Mouse (Mus musculus): Measurements from ENCODE around the gene Arfip1. TPM values are rescaled to one million over a fixed set of nuclear protein-coding genes. Genes with fewer than 3 reads are reported as not detected.

The Arfip1 gene
- polyA plus RNA-seq, 1 experiment from 2014 or later = 14.2 TPM

DNA sequence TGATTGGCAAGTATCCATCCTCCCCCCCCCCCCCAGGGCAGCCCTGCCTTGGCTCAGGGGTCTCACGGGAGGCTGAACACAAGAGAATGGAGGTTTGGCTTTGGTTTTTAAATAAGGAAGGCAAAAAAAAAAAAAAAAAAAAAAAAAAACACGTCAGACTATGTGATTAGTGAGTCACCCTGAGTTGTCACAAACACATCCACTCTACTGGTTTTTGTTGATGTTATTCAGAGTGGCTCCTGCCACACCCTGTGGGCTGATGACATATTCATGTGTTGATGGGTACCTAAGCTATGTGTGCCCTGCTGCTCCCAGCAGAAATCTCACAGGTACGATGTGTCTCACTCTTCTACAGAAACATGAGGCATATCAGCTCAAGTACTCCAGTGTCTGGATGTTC, 131.8 kb downstream of the Arfip1 start:
- Histone ChIP-seq H3K4me1 (replicated peaks) (peaks cover 47% of the 10 kb centered on the region), H3K27ac (0 out of 2 replicates have a peak overlapping the region, but pooled peaks have one; percentile 10), H3K9ac (no peak overlapping the region; the same call in 1 of the 2 replicates), H3K27me3 (peaks cover 20% of the 10 kb centered on the region), H3K4me2 (no peak overlapping the region), H3K36me3 (peaks cover 93% of the 10 kb centered on the region), H3K9me3 (replicated peaks) (no peaks in the 10 kb centered on the region), H3K4me3 (replicated peaks) (no peak overlapping the region)
- DNase-seq (no peak), ATAC-seq (ENCODE audit: low read depth) (0 out of 2 replicates have a peak, but pooled peaks have one; percentile 28)
- 58% methylated on average over 3 of the region's 3 CpGs for WGBS (ENCODE audit: insufficient replicate concordance)

DNA sequence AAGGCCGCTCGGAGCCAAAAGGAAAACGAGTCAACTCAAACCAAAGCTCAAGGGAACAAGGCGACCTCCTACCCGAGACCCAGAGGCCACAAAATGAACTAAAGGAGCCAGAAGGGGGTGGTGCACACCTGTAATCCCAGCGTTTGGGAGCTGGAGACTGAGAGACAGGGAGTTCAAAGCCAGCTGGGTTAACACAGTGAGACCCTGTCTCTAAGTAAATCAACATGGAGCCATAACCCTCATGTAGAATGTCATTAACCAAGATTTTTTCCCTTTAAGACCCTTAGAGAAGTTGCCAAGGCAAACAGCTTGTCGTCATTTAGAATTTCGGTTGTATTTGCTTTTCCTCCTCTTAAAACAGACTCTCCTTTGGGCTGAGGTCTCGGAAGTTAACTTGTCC, 133.4 kb downstream of the Arfip1 start:
- H3K4me1 ChIP-seq (replicated peaks) = peaks cover 37% of the 10 kb centered on the region
- ATAC-seq (ENCODE audit: low read depth) (no peak), DNase-seq (no peak)
- no peak overlapping the region for H3K9ac ChIP-seq
- H3K9me3 ChIP-seq (replicated peaks) = no peaks in the 10 kb centered on the region
- no peak overlapping the region for H3K27ac ChIP-seq
- no peak overlapping the region for H3K4me3 ChIP-seq (replicated peaks)
- H3K27me3 ChIP-seq = peaks cover 36% of the 10 kb centered on the region
- peaks cover 97% of the 10 kb centered on the region for H3K36me3 ChIP-seq
- 77% methylated on average over 9 of the region's 9 CpGs for WGBS (ENCODE audit: insufficient replicate concordance)
- no peak overlapping the region for H3K4me2 ChIP-seq

DNA sequence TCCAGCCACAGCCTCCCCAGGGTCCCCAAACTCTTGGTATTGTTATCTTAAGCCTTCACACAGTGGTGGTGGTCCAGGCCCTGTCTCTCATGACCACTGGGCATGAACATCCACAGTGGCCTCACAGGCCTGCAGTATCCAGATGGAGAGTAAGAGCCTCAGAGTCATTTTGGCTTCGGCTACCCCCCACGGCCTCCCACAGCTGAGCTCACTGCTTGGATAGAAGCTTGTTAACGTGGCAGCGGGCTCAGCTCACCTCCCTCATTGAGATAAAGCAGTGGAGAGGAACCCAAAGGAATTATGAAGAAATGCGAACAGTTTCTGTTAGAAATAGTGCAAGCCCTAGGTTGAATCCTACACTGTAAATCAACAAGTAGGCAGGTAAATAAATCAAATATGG, 134.6 kb downstream of the Arfip1 start:
- H3K36me3 ChIP-seq = peaks cover 96% of the 10 kb centered on the region
- peaks cover 37% of the 10 kb centered on the region for H3K4me1 ChIP-seq (replicated peaks)
- no peaks in the 10 kb centered on the region for H3K9me3 ChIP-seq (replicated peaks)
- DNase-seq = no peak
- peaks cover 46% of the 10 kb centered on the region for H3K27me3 ChIP-seq
- H3K4me2 ChIP-seq = no peak overlapping the region
- H3K4me3 ChIP-seq (replicated peaks) = no peak overlapping the region
- H3K27ac ChIP-seq = no peak overlapping the region
- whole genome bisulfite sequencing (ENCODE audit: insufficient replicate concordance) = 79% methylated on average over 5 of the region's 5 CpGs
- no peak overlapping the region for H3K9ac ChIP-seq
- no peak for ATAC-seq (ENCODE audit: low read depth)

Other genes with a start within 250 kb of the Arfip1 start
- gene Fhdc1, start 102.2 kb downstream of the Arfip1 start, polyA plus RNA-seq (2015; fragmentation: Nextera tagmentation; extraction: Ambion mirVana) = 30.2 and 30.9 TPM in 2 replicates
- 0.08 TPM in 1 of 2 replicates, not detected in the other for gene Tigd4, start 10.9 kb upstream of the Arfip1 start, polyA plus RNA-seq (2015; fragmentation: Nextera tagmentation; extraction: Ambion mirVana)
- 0.59 and 0.94 TPM in 2 replicates for gene Tmem154, start 83.6 kb upstream of the Arfip1 start, polyA plus RNA-seq (2015; fragmentation: Nextera tagmentation; extraction: Ambion mirVana)
- 3.8 and 4.1 TPM in 2 replicates for gene Fbxw7, start 232.6 kb upstream of the Arfip1 start, polyA plus RNA-seq (2015; fragmentation: Nextera tagmentation; extraction: Ambion mirVana)

All from liver, embryonic 13.5 days (tissue).